Mouse (Mus musculus) mouse embryonic stem cell (cell line): ENCODE measurements around the gene Fam180a.

ENCODE experiments used
- in situ Hi-C, 2 experiments: fragments of 300-500 bp; cut with MboI; formaldehyde crosslinking; loops; 1 replicate in 1 of 2; 3 replicates in 1 of 2; pipeline ENCODE4 v1.14.3; 2019 to 2020; ENCODE audit warnings: low sequenced_read_pairs in 2 of 2, low pct_unique_long_range_greater_than_20kb in 1 of 2, mixed read lengths in 1 of 2; ENCODE audit not compliant: unreplicated experiment in 1 of 2

Fam180a gene

DNA sequence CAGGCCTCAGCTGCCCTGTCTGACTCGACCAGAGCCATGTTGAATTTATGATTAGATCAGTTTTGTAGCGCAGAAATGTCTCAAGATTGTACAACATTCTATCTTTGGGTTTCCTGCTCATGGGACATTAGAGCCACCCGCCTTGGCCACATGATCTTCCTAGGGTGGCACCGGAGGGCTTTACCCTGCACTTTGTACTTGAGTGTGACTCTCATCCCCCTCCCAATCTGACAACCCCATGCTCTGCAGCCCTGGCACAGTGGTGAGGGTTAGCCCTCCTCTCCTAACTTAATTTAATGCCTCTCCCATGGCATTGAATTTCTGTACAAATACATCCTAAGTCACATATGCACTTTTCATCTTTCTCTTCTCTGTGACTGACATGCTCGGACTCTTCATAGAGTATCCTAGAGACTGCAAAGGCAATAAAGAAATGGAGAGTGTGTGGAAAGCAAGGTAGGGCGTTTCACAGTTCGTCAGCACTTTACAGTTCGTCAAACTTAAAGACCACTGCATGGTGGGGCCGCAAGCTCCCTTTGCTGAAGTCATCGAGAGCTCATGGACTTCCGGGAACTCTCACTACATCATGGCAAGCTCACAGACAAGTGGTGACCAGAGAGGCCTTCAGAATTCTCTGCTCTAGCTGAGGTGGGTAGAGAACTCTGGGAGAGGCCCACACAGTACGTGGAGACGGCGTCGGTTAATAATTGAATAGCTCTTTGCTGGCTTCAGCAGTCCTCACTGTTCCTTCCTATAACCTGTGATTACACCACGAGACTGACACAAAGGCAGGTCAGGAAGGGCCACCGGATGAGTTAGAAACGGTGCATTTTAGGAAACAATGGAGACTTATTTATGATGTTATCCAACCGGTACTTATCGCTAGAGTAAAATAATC is 53.8 kb downstream of the Fam180a start:
- in situ Hi-C loops, result no loop called here

DNA sequence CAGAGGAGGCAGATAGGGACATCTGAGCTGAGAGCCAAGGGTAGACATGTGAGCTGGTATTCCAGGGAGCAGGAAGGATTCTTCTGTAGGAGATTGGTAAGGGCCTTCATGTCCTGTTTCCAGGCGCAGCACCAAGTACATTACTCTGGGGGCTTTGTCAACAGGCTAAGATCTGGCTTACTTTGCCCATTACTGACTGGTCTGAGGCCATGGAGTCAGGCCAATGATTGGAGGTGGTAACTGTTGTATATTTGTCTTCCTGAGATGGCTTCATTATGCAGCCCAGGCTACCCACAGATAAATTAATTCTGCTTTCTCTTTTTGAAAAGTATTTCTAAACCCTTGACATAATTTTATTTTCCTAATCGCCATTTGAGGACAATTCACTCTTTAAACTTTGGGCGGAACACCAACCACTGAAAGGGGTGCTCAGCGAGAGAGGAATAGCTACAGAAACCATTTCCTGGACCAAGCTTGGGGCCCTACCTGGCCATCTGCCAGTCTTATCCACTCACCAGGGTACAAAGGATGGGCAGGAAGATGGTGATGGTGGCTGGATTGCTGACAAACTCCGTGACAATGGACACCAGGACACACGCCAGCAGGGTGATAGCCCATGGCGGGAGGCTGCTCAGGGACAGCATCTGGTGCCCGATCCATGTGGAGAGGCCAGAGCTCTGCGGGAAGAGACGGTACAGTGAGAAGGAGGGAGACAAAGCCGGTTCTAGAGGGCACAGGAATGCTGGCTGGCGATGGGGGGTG is 54.7 kb downstream of the Fam180a start:
- in situ Hi-C loops, result no loop called here

DNA sequence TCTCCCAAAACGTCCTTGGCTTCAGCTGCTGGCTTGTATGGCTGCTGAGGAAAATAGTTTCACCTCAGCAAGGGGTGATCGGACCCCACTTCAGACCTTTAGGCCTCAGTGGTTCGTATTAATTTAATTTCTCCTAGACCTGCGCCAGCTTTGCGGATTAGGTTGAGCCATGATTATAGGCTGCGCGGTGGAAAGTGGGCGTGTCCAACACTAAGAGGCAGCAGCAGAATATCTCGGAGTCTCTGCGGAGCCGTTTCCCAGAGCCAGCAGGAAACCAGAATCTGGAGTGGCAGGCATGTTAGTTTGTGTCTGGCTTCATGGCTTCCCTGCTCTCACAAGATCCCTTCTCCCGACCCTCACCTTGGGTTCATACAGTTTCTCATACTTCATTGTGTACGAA is 56.3 kb downstream of the Fam180a start:
- in situ Hi-C loops, result no loop called here

DNA sequence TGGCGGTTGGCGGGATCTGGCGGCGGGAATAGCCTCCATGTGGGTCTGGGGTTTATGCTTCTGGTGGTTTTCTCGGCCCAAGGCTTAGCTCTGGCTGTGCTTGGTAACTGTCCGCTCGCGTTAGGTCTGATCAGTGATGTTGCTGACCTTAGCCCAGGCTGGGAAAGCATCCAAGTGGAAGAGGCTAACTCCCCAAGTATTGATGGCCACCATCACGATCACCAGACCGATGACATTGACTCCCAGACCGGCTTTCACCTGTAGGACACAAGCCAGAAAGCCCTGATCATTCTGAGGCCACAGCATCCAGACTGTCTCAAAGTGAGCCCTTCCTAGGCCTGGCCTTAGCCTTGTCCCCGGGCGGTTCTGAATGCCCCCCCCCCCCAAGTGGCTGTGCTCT is 57.2 kb downstream of the Fam180a start:
- in situ Hi-C loops, result no loop called here

DNA sequence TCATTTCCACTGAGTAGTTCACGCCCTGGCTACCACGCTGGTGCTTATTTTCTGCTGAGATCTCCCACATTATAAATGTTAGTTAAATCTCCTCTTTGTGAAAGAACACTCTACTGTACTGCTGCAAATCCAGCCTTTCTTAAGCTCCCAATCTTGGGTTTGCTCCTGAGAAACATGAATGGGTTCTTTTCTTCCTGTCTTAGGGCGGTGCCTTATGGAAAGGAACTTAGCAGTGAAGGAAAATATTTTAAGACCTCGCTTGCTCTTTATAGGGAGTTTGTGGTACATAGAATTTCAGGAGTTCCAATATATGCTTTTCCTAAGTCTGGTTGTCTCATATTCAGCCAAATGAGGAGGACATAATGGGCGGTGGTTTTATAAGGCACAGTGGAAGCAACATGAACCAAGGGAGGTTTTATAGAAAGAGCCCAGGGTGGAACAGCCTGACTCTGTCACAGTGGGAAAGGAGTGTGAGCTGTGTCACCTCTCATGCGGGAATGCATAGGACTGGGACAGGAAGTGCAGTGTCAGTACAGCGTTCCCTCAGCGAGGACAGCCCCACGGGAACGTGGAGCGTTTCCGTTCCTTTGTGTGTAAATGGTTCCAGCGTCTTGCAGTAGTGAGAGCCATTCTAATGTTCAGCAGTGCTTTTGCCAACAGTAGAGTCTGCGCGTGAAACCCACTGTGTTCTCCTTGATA is 60.2 kb downstream of the Fam180a start:
- in situ Hi-C loops, result no loop called here
